Mouse (Mus musculus) small intestine, adult 2 months (tissue): ENCODE data around the gene Il18. TPM values are rescaled to one million over a fixed set of nuclear protein-coding genes. Genes with fewer than 3 reads are reported as not detected.

Experiments
- H3K27ac ChIP-seq: fragments of 200-500 bp; 2 replicates; pipeline ENCODE4 v1.5.1; 2012; ENCODE audit warnings: low read depth, low read length, control low read depth, inconsistent platforms; ENCODE audit not compliant: insufficient read depth
- H3K27me3 ChIP-seq: fragments of 200-500 bp; 2 replicates; pipeline ENCODE4 v1.6.1; 2012; ENCODE audit warnings: mild to moderate bottlenecking, moderate library complexity, low read length, inconsistent platforms; ENCODE audit not compliant: control insufficient read depth, insufficient read depth
- H3K36me3 ChIP-seq: fragments of 200-500 bp; 2 replicates; pipeline ENCODE4 v1.6.1; 2012; ENCODE audit warnings: mild to moderate bottlenecking, low read length, control low read depth, inconsistent platforms; ENCODE audit not compliant: control insufficient read depth, insufficient read depth
- H3K4me1 ChIP-seq: fragments of 200-500 bp; 2 replicates; pipeline ENCODE4 v1.6.1; 2012; ENCODE audit warnings: low read length, inconsistent platforms, mixed read lengths; ENCODE audit not compliant: control insufficient read depth, insufficient read depth, insufficient read length
- H3K4me3 ChIP-seq: fragments of 200-500 bp; 2 replicates; pipeline ENCODE4 v1.5.1; 2012; ENCODE audit warnings: low read depth, mild to moderate bottlenecking, control low read depth, inconsistent platforms, low read length, moderate library complexity
- CTCF ChIP-seq: fragments of 200-500 bp; IDR thresholded peaks from 2 replicates; pipeline ENCODE4 v1.5.1; 2012; ENCODE audit warnings: low read depth, mild to moderate bottlenecking, control low read depth, inconsistent platforms, low read length, moderate library complexity, mixed read lengths; ENCODE audit not compliant: insufficient replicate concordance, insufficient read length; ENCODE audit errors: extremely low read depth
- POLR2A ChIP-seq: fragments of 200-500 bp; IDR thresholded peaks from 2 replicates; pipeline ENCODE4 v1.6.1; 2012; ENCODE audit warnings: low read depth, mild to moderate bottlenecking, control low read depth, inconsistent platforms, low read length, moderate library complexity
- WGBS: fragments of 180-500 bp; shearing (Covaris S2); methylation state at CpG from one replicate; pipeline ENCODE4 v1.1.7; 2018; 5-methylcytosine and 5-hydroxymethylcytosine counted together
- polyA plus RNA-seq: library from polyadenylated mRNA; depleted of rRNA; stranded (reverse); fragments of >200 nt; gene quantifications from 2 replicates; pipeline ENCODE4 v1.2.3, GENCODE M21; 2012

The Il18 gene
- polyA plus RNA-seq, 1 experiment = 5.7 TPM

- Histone ChIP-seq H3K27me3 (no peaks in the 10 kb centered on the region), H3K36me3 (peaks cover 30% of the 10 kb centered on the region), H3K27ac (peak within 1 kb of the TSS; percentile 82), H3K4me1 (peaks cover 10% of the 10 kb centered on the region), H3K4me3 (peak within 1 kb of the TSS; percentile 85)
- under 1% methylated on average over 48 of the region's 48 CpGs for WGBS
- TF ChIP-seq POLR2A (no peak), CTCF (no peak)
Measured at GRCm38 (mm10) chr9:50603189-50603997, 48.8 kb downstream of the Il18 start, which contains the start of the genes Sdhd and Timm8b. Gene Sdhd, minus strand, starts transcription at chr9:50603812. Gene Timm8b, plus strand, starts transcription at chr9:50603910.

- Histone ChIP-seq H3K27me3 (no peaks in the 10 kb centered on the region), H3K4me3 (peak overlapping the region; percentile 85), H3K36me3 (peaks cover 29% of the 10 kb centered on the region), H3K4me1 (peaks cover 10% of the 10 kb centered on the region), H3K27ac (peak overlapping the region; percentile 78)
- TF ChIP-seq CTCF (no peak), POLR2A (no peak)
- WGBS = under 1% methylated on average over 24 of the region's 24 CpGs
Measured at GRCm38 (mm10) chr9:50603998-50604324, 49.3 kb downstream of the Il18 start.

GRCm38 (mm10) chr9:50604338-50604737, 49.7 kb downstream of the Il18 start:
- Histone ChIP-seq H3K36me3 (peaks cover 28% of the 10 kb centered on the region), H3K27ac (peak overlapping the region; percentile 78), H3K27me3 (no peaks in the 10 kb centered on the region), H3K4me3 (peak overlapping the region; percentile 85), H3K4me1 (peaks cover 10% of the 10 kb centered on the region)
- under 1% methylated on average over 6 of the region's 6 CpGs for WGBS
- no peak for TF ChIP-seq CTCF
- TF ChIP-seq POLR2A = no peak

- Histone ChIP-seq H3K36me3 (peaks cover 45% of the 10 kb centered on the region), H3K27ac (no peak overlapping the region), H3K4me3 (no peak overlapping the region), H3K27me3 (no peaks in the 10 kb centered on the region), H3K4me1 (0 out of 2 replicates have a peak, but pooled peaks cover 2% of the 10 kb centered on the region)
- TF ChIP-seq POLR2A = no peak
- TF ChIP-seq CTCF = no peak
- WGBS = 86% methylated on average over 4 of the region's 4 CpGs
Measured at GRCm38 (mm10) chr9:50612115-50612514, 57.5 kb downstream of the Il18 start.

GRCm38 (mm10) chr9:50616161-50616560, 61.5 kb downstream of the Il18 start:
- Histone ChIP-seq H3K4me3 (peak overlapping the region; percentile 83), H3K27ac (peak overlapping the region; percentile 90; the same call in 1 of the 2 replicates), H3K27me3 (no peaks in the 10 kb centered on the region), H3K4me1 (no peaks in the 10 kb centered on the region), H3K36me3 (peaks cover 23% of the 10 kb centered on the region)
- no peak for TF ChIP-seq POLR2A
- no peak for TF ChIP-seq CTCF
- 21% methylated on average over 11 of the region's 11 CpGs for WGBS

- peaks cover 17% of the 10 kb centered on the region for H3K36me3 ChIP-seq
- H3K27ac ChIP-seq = peak within 1 kb of the TSS; percentile 90
- no peaks in the 10 kb centered on the region for H3K4me1 ChIP-seq
- no peaks in the 10 kb centered on the region for H3K27me3 ChIP-seq
- peak; percentile 27 for TF ChIP-seq POLR2A
- TF ChIP-seq CTCF = no peak
- H3K4me3 ChIP-seq = peak within 1 kb of the TSS; percentile 83
- WGBS = under 1% methylated on average over 81 of the region's 81 CpGs
Measured at GRCm38 (mm10) chr9:50616766-50617603, 62.4 kb downstream of the Il18 start, which contains the start of the genes Pih1d2 and Nkapd1. Gene Pih1d2, plus strand, starts transcription at chr9:50617321. Gene Nkapd1, minus strand, starts transcription at chr9:50617464.
